Mouse (Mus musculus) Muller cell, postnatal 12 days (primary cell): ENCODE measurements around the gene Nostrin.
A peak's percentile ranks its signal among the peaks of the same experiment; 100 is the strongest.

ENCODE experiments used
- DNase-seq: peaks from one replicate; pipeline ENCODE4 v3.0.0-alpha.2; 2015; ENCODE audit errors: inconsistent ontology term

Nostrin gene

GRCm38 (mm10) chr2:69128921-69129395 is 6.6 kb upstream of the Nostrin start:
- DNase-seq = peak; percentile 45

DNA sequence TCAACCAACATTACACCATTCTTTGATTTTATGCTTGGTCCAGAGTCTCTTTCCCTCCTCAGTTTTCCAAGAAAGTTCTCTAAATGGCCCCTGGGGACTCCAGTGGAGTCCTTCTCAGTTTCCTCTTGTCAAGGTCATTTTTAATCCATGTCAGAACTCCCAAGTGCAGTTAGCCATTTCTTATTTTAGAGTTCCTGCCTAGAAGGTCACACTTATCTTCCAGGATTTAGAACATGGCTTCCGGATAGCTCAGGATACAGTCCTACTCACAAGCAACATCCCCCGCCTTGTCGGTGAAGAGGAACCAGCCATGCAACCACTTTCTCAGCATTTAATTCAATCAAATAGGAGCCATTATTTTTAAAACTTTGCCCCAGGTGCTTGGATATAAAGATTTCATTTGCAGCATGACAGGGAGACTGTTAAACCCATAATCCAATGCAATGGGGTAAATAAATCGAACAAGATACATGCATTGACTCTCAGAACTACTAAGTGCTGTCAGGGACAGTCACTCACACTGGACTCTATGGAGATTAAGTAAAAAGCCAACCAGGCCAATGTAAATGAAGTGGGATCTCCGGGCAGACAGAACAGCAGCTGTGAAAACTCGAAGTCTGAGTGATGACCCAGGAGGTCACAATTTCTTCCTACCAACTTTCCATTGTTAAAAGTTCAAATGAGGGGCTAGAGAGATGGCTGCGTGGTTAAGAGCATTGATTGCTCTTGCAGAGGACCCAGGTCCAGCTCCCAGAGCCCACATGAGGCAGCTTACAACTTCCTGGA is 6.0 kb upstream of the Nostrin start:
- DNase-seq = no peak

DNA sequence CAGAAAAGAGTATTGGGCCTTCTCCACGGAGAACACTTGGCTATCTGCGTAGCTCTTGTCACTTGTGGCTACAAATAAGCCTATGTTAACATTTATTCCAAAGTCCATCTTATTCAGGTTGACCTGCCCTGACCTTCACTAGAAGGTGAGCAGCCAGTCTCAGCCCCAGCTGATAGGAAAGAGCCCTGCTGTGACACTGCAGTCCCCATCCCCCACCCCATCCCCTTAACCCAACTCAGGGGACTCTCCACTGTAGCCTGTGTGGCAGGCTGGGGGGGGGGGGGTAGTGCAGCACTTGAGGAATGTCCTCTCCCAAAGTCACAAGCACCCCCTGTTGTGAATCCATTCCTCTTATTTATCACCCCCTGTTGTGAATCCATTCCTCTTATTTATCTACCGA is 3.6 kb upstream of the Nostrin start:
- no peak for DNase-seq

GRCm38 (mm10) chr2:69132488-69133040 is 3.0 kb upstream of the Nostrin start:
- DNase-seq = no peak

DNA sequence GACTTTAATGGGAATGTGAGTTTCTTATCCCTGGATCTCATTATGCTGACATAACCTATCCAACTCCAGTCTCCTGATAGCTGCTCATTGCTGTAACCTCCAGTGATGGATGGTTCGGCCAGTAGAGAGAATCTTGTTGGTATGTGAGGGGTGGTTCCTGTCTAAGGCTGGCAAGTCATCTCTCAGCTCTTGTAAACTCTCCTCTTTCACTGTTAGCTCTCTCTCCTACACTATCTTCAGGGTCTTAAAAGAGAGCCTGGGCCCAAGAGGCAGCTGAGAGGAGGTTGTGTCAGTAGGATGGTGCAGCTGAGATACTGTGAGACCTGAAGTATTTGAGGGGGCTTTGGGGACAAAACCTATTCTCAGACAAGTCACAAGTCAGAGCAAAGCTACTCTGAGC is 1.4 kb upstream of the Nostrin start:
- DNase-seq = no peak

DNA sequence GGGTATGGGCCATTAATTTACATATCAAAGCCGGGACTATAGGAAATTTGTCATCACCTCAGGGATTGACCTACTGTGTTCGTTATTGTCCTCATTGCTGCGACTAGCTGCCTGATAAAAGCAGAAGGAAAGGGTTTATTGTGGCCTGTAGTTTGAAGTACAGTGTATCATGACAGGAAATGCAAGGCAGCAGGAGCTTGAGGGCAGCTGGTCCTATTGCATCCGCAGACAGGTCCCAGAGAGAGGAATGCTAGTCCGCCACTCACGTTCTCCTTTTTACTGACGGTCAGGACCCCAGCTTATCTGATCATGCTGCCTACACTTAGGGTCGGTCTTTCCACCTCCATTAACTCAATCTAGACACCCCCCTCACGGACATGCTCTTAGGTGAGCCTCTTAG is 663 bp upstream of the Nostrin start:
- DNase-seq = no peak

- DNase-seq = no peak
Observed at GRCm38 (mm10) chr2:69137406-69138084, 1.9 kb downstream of the Nostrin start.

DNA sequence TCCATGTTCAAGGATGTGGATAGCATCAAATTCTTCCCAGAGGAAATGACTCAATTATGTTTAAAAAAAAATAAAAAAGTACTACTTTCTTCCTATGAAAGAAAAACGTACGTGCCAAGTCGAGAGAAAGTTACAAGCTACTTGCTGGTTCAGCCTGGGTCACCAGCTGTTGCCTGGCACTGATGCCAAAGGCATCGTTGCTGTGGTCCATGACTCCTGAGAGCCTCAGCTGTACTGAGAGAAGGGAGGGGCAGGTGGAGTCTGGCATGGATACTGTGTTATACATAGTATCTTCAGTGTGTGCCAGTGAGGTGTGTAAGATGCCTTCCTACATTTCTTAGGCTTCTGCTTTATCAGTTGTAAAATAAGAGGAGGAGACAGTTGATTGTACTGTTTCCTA is 3.2 kb downstream of the Nostrin start:
- no peak for DNase-seq

DNA sequence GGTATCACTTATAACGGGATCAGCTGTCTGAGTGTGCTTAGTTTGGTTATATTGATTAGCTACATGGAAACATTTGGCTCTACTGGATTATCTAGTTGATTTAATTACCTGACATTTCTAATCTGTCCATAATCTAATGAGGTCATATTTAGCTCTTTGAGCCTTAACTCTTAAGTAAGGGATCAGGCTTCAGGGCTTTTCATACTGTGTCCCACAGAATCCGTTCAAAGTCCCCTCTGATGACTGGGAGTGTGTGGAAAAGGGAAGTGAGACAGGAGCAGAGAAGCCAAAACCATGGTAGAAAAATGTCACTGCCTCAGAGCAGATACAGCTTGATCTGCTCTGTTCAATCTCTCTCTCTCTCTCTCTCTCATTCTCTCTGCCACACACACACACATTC is 4.6 kb downstream of the Nostrin start:
- DNase-seq = no peak

- no peak for DNase-seq
Observed at GRCm38 (mm10) chr2:69140816-69141215, 5.2 kb downstream of the Nostrin start.

- DNase-seq = no peak
Observed at GRCm38 (mm10) chr2:69148691-69149090, 13.1 kb downstream of the Nostrin start.

DNA sequence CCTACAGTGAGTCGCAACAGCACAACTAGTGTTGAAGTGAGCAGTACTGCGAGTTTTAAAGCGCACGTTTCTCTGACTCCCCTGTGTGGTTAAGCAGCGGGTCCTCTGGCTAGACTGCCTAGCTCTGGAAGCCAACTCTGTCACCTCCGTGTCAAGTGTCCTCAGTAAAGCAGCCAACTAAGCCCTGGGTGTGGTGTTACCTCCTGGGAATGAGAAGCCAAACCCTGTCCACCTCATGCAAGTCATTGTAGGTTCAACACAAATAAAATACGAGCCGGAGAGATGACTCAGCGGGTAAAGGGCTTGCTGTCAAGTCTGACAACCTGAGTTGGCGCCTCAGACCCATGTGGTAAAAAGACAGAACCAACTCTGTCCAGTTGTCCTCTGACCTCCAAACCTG is 13.6 kb downstream of the Nostrin start:
- no peak for DNase-seq

GRCm38 (mm10) chr2:69150841-69151240 is 15.2 kb downstream of the Nostrin start:
- no peak for DNase-seq

- no peak for DNase-seq
Observed at GRCm38 (mm10) chr2:69155861-69156260, 20.3 kb downstream of the Nostrin start.

GRCm38 (mm10) chr2:69156283-69156682 is 20.7 kb downstream of the Nostrin start:
- DNase-seq = no peak

GRCm38 (mm10) chr2:69158907-69159306 is 23.3 kb downstream of the Nostrin start:
- no peak for DNase-seq

DNA sequence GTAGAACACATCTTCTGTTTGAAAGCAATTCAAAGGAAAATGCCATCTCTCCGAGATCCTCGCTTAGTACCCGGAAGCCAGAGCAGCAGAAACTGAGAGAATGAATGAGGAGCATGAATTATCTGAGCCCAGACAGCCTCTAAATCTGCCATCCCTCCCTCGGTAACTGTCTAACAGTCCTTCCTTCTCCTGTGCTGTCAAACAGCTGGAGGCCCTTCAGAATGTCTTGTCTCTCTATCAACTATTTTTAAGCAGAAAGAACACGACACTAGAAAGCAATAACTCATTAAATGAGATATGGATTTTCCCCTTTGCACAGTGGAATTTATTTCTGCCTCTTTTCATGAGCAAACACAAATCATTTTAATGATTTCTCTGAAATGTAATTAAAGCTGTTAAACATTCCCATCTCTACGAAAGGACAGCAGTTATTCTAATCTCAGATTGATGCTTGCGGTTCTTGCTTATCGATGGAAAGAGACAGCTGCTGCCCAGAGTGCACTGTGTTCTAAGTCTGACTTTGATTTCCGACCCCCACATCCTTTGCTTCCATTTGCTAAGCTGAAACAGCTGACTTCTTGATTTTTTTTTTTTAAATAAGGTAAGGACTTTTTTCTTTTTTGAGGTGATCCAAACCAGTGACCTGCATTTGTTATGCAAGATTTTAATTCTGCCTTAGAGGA is 34.9 kb downstream of the Nostrin start:
- no peak for DNase-seq

DNA sequence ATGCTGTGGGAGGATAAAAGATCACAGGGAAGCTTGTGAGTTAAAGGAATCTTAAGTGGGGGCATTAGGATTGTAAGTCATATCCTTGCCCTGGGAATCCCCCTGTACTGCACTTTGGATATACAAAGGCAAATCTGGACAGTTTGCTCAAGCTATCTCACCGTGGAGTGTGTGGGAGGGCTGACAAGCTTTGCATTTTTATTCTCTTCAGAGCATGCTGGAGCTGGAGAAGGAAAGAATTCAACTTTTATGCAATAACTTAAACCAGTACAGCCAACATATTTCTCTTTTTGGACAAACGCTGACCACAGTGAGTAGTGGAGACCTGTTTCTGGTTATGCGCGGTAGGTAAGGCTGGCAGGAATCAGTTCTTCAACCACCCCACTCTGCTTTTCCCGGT is 39.7 kb downstream of the Nostrin start:
- no peak for DNase-seq

- DNase-seq = no peak
Observed at GRCm38 (mm10) chr2:69179721-69180120, 44.1 kb downstream of the Nostrin start.

DNA sequence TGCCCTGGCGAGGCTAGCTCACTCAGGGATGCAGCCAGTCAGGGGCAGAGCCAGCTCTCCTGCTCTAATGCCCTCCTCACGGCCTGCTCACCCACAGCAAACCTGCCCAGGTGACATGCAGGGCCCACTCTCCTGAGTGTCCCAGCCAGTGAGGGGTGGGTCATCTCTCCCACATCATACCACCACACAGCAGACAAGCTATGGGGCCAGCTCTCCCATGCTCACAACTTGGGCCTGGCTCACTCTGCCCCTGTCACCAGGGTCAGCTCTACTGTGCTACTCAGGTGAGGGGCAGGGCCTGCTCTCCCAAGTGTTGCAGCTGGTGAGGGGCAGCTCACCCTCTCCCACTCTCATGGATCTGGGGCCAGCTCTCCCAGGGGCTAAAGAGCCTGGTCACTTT is 52.4 kb downstream of the Nostrin start:
- DNase-seq = no peak

GRCm38 (mm10) chr2:69188732-69189131 is 53.1 kb downstream of the Nostrin start:
- no peak for DNase-seq

DNA sequence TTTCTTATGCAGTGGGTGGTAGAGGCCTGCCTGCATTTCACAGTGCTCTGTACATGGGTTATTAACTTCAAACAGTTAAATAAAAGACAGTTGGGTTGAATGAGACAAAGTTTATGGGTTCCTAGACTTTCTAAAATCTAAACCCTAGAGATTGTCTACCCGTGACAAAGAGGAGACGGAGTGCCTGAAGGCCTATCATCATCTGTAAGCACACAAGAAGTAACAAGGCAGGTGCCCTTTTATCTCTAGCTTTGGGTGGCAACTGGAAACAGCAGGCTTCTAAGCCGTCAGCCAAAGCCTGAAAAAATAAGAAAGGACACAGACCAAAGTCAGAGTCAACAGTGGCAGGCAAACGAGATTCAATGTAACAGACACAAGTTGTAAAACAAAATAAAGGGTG is 53.6 kb downstream of the Nostrin start:
- DNase-seq = no peak
